Comparison of ENCODE assay signal across 1 mouse cellular context in genomic region chr7:44275546-44275945, GRCm38 (mm10).
TF ChIP-seq lines count a peak whose summit lies in the region.

No protein-coding gene starts in this region.

TF ChIP-seq in CH12.LX, 34 proteins besides CTCF, POLR2A, EP300 and RAD21:
- TF ChIP-seq USF2 (conservative IDR thresholded peaks at IDR 0.05; ENCODE audit: low read depth, low read length) = no peak
- no peak for TF ChIP-seq MYC (IDR thresholded peaks at IDR 0.05; ENCODE audit: low read depth, low read length)
- no peak for TF ChIP-seq MXI1 (IDR thresholded peaks at IDR 0.05; ENCODE audit: low read depth, low read length)
- TF ChIP-seq ZMIZ1 (IDR thresholded peaks at IDR 0.05; ENCODE audit: low read depth, low read length) = no peak
- TF ChIP-seq MEF2A (IDR thresholded peaks at IDR 0.05; ENCODE audit: borderline replicate concordance, low read depth, low read length) = no peak
- TF ChIP-seq UBTF (IDR thresholded peaks at IDR 0.05; ENCODE audit: low read depth, low read length) = no peak
- TF ChIP-seq ELF1 (IDR thresholded peaks at IDR 0.05; ENCODE audit: low read depth, low read length) = no peak
- no peak for TF ChIP-seq TCF12 (IDR thresholded peaks at IDR 0.05; ENCODE audit: low read depth, low read length)
- no peak for TF ChIP-seq TBP (conservative IDR thresholded peaks at IDR 0.05; ENCODE audit: low read depth, low read length)
- no peak for TF ChIP-seq JUND (conservative IDR thresholded peaks at IDR 0.05; ENCODE audit: low read depth, low read length)
